Mouse (Mus musculus): Measurements from ENCODE around the gene Pcsk6. TPM values are rescaled to one million over a fixed set of nuclear protein-coding genes. Genes with fewer than 3 reads are reported as not detected.

The Pcsk6 gene
- total and polyA plus RNA-seq, 3 experiments: 0.05 TPM; not detected in 2

DNA sequence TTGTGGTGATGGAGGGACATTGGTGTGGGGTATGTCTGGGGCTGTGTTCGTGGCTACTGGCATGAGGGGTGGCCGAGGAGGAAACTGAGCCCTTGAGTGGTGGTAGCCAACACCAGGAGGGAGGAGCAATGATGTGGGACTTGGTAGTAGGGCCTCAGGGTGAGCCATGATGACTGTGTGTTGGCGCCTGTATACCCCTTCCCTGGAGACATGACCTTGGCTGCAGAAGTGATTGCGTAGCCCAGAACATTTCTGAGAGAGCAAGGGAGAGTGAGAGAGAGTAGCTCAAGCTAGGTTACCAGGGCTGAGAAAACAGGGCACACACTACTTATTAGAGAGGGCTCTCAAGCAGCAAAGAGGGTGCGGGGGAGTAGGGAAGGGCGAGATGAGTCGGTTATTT is 30.3 kb downstream of the Pcsk6 start:
- Histone ChIP-seq H3K4me3 (ENCODE audit: low read depth, low read length) (no peak overlapping the region), H3K36me3 (replicated peaks) (no peaks in the 10 kb centered on the region), H3K27me3 (ENCODE audit: insufficient read depth, low read length) (no peaks in the 10 kb centered on the region), H3K4me1 (ENCODE audit: insufficient read depth, low read depth, low read length) (no peaks in the 10 kb centered on the region), H3K9me3 (replicated peaks) (no peaks in the 10 kb centered on the region)
- TF ChIP-seq TAL1 (conservative IDR thresholded peaks at IDR 0.05; ENCODE audit: low read depth, low read length) (no peak), GATA2 (IDR thresholded peaks at IDR 0.05; ENCODE audit: borderline replicate concordance, low read depth, low read length) (no peak), POLR2AphosphoS5 (IDR thresholded peaks at IDR 0.05; ENCODE audit: insufficient replicate concordance, low read depth, low read length) (no peak), CTCF (IDR thresholded peaks at IDR 0.05; ENCODE audit: low read depth, low read length) (no peak), GATA1 (IDR thresholded peaks at IDR 0.05; ENCODE audit: borderline replicate concordance, low read length) (no peak)
- ATAC-seq (ENCODE audit: extremely low read depth, insufficient number of reproducible peaks, low FRiP score, poor library complexity, severe bottlenecking) (no peak), DNase-seq (ENCODE audit: low spot score) (no peak)

DNA sequence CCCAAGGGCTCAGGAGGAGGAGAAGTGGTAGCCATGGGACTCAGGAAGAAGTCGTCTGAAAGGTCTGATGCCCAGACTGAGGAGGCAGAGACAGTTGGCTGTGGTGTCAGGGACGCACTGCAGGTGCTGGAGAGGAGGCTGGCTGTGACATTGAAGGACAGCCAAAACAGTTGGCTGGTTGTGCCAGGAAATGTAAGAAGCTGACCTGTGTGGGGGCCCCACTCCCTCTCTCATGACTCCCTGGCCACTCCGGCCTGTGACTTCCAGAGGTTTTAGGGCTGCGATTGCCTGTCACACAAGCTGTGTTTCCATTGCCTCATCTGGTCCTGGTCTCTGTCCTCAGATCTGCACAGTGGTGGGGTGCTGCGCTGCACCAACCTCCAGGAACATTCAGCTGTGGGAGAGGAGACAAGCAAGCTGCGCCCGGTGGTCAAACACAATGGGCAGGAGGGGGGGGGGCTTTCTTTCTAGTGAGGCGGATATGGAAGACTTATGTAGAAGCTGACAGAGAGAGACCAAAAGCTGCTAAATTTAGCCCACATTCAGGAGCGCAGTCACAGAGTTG is 30.8 kb downstream of the Pcsk6 start:
- Histone ChIP-seq H3K36me3 (replicated peaks) (no peaks in the 10 kb centered on the region), H3K4me1 (ENCODE audit: insufficient read depth, low read depth, low read length) (no peaks in the 10 kb centered on the region), H3K9me3 (replicated peaks) (no peaks in the 10 kb centered on the region), H3K27me3 (ENCODE audit: insufficient read depth, low read length) (no peaks in the 10 kb centered on the region), H3K4me3 (ENCODE audit: low read depth, low read length) (no peak overlapping the region)
- DNase-seq (ENCODE audit: low spot score) (no peak), ATAC-seq (ENCODE audit: extremely low read depth, insufficient number of reproducible peaks, low FRiP score, poor library complexity, severe bottlenecking) (no peak)
- no peak for TF ChIP-seq GATA2 (IDR thresholded peaks at IDR 0.05; ENCODE audit: borderline replicate concordance, low read depth, low read length)

DNA sequence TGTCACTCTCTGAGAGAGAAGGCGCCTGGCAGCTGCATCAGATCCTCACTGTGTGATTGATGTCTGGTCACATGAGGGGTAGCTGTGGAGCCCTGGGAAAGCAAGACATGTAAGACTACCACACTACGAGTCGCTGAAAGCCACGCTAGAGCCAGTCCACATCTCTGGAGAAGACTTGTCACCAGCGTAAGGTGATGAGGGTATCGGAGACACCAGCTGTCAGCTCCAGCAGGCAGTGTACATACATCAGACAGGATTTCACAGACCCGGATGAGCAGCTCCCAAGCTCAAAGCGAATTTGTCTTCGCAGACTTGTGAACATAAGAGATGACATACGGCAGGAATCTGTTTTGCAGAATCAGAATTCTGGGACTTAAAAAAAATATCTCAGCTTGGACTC is 32.0 kb downstream of the Pcsk6 start:
- H3K36me3 ChIP-seq (replicated peaks): no peaks in the 10 kb centered on the region
- ATAC-seq (ENCODE audit: extremely low read depth, insufficient number of reproducible peaks, low FRiP score, poor library complexity, severe bottlenecking) (no peak), DNase-seq (ENCODE audit: low spot score) (no peak)
- no peaks in the 10 kb centered on the region for H3K9me3 ChIP-seq (replicated peaks)
- H3K4me1 ChIP-seq (ENCODE audit: insufficient read depth, low read depth, low read length): no peaks in the 10 kb centered on the region
- TF ChIP-seq GATA2 (IDR thresholded peaks at IDR 0.05; ENCODE audit: borderline replicate concordance, low read depth, low read length): no peak
- no peak for TF ChIP-seq GATA1 (IDR thresholded peaks at IDR 0.05; ENCODE audit: borderline replicate concordance, low read length)
- no peak for TF ChIP-seq TAL1 (conservative IDR thresholded peaks at IDR 0.05; ENCODE audit: low read depth, low read length)
- no peak for TF ChIP-seq POLR2AphosphoS5 (IDR thresholded peaks at IDR 0.05; ENCODE audit: insufficient replicate concordance, low read depth, low read length)
- TF ChIP-seq CTCF (IDR thresholded peaks at IDR 0.05; ENCODE audit: low read depth, low read length): no peak
- no peaks in the 10 kb centered on the region for H3K27me3 ChIP-seq (ENCODE audit: insufficient read depth, low read length)
- no peak overlapping the region for H3K4me3 ChIP-seq (ENCODE audit: low read depth, low read length)

DNA sequence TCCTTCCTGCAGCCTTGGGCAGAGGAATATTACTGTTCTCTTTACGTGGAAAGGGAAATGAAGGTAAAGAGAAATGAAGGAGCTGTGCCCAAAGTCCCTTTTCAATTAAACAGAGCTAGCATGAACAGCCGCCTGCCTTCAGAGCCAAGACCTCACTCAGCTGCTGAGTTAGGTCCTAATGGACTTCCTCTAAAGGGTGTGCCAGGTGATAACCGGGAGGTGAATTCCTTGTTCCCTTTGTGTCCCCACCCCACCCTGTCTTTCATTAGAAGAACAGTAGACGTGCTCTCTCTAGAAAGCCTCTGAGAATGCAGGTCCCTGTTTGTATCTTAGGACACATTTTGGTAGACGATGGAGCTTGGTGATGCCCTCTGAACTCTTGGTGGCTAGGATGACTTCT is 33.7 kb downstream of the Pcsk6 start:
- Histone ChIP-seq H3K27me3 (ENCODE audit: insufficient read depth, low read length) (no peaks in the 10 kb centered on the region), H3K9me3 (replicated peaks) (no peaks in the 10 kb centered on the region), H3K36me3 (replicated peaks) (no peaks in the 10 kb centered on the region), H3K4me3 (ENCODE audit: low read depth, low read length) (no peak overlapping the region), H3K4me1 (ENCODE audit: insufficient read depth, low read depth, low read length) (no peaks in the 10 kb centered on the region)
- no peak for ATAC-seq (ENCODE audit: extremely low read depth, insufficient number of reproducible peaks, low FRiP score, poor library complexity, severe bottlenecking)
- TF ChIP-seq POLR2AphosphoS5 (IDR thresholded peaks at IDR 0.05; ENCODE audit: insufficient replicate concordance, low read depth, low read length): no peak
- no peak for TF ChIP-seq GATA2 (IDR thresholded peaks at IDR 0.05; ENCODE audit: borderline replicate concordance, low read depth, low read length)
- no peak for TF ChIP-seq CTCF (IDR thresholded peaks at IDR 0.05; ENCODE audit: low read depth, low read length)
- TF ChIP-seq GATA1 (IDR thresholded peaks at IDR 0.05; ENCODE audit: borderline replicate concordance, low read length): no peak
- no peak for TF ChIP-seq TAL1 (conservative IDR thresholded peaks at IDR 0.05; ENCODE audit: low read depth, low read length)
- no peak for DNase-seq (ENCODE audit: low spot score)

DNA sequence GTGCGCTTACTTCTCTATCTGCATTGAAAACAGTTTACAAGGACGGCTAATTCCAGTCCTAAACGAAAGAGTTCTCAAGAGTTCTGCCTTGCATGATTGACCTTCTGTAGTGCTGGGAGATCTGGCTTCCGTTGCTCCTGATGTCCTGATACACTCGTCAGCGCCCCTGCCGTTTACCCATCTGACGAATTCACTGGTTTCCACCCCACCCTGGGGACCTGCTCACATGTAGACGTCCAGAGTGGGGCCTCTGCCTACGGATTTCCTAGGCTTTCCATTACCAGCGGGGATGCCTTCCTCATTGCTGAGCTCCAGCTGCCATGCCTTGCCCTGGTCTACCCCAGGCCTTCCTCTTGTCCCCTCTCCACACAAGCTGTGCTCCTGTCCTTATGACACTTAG is 39.7 kb downstream of the Pcsk6 start:
- TF ChIP-seq GATA2 (IDR thresholded peaks at IDR 0.05; ENCODE audit: borderline replicate concordance, low read depth, low read length) (no peak), CTCF (IDR thresholded peaks at IDR 0.05; ENCODE audit: low read depth, low read length) (no peak), TAL1 (conservative IDR thresholded peaks at IDR 0.05; ENCODE audit: low read depth, low read length) (no peak), GATA1 (IDR thresholded peaks at IDR 0.05; ENCODE audit: borderline replicate concordance, low read length) (no peak), POLR2AphosphoS5 (IDR thresholded peaks at IDR 0.05; ENCODE audit: insufficient replicate concordance, low read depth, low read length) (no peak)
- H3K27me3 ChIP-seq (ENCODE audit: insufficient read depth, low read length): no peaks in the 10 kb centered on the region
- no peak for ATAC-seq (ENCODE audit: extremely low read depth, insufficient number of reproducible peaks, low FRiP score, poor library complexity, severe bottlenecking)
- DNase-seq (ENCODE audit: low spot score): no peak
- no peak overlapping the region for H3K4me3 ChIP-seq (ENCODE audit: low read depth, low read length)
- no peaks in the 10 kb centered on the region for H3K9me3 ChIP-seq (replicated peaks)
- H3K4me1 ChIP-seq (ENCODE audit: insufficient read depth, low read depth, low read length): no peaks in the 10 kb centered on the region
- H3K36me3 ChIP-seq (replicated peaks): no peaks in the 10 kb centered on the region

DNA sequence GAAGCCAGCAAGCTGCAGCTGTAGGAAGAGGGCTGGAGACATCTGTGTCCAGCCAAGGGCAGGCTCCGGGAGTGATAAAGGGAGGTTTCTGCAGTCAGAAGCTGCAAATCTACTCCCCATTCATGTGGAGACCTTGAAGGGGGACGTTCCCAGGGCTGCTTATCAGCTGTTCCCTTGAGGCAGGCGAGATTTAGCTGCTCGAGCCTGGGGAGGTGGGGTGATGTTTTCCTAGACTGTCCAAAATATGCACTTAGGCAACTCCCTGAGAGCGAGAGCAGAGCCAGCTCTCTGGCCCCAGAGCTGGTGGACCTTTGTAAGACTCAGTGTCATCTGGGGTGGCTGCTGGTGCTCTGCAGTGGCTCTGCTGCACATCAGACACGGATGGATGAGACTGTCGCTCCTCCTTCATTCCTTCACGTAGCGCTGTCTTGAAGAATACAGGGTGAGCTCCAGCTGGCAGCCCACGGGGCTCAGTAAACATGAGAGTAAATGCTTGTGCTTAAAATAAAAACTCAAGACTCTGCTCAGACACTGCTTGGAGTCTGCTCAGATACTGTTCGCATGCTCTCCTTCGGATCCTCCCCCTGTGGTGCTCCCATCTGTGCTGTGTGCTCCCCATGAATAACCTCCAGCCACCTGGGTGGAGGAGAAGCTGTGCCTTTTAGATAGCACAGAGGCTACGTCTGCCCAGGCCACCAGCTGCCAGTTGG is 41.1 kb downstream of the Pcsk6 start:
- H3K36me3 ChIP-seq (replicated peaks): no peaks in the 10 kb centered on the region
- no peaks in the 10 kb centered on the region for H3K4me1 ChIP-seq (ENCODE audit: insufficient read depth, low read depth, low read length)
- no peak overlapping the region for H3K4me3 ChIP-seq (ENCODE audit: low read depth, low read length)
- H3K27me3 ChIP-seq (ENCODE audit: insufficient read depth, low read length): no peaks in the 10 kb centered on the region
- DNase-seq (ENCODE audit: low spot score) (no peak), ATAC-seq (ENCODE audit: extremely low read depth, insufficient number of reproducible peaks, low FRiP score, poor library complexity, severe bottlenecking) (no peak)
- no peak for TF ChIP-seq GATA1 (IDR thresholded peaks at IDR 0.05; ENCODE audit: borderline replicate concordance, low read length)
- no peak for TF ChIP-seq POLR2AphosphoS5 (IDR thresholded peaks at IDR 0.05; ENCODE audit: insufficient replicate concordance, low read depth, low read length)
- TF ChIP-seq TAL1 (conservative IDR thresholded peaks at IDR 0.05; ENCODE audit: low read depth, low read length): no peak
- no peak for TF ChIP-seq CTCF (IDR thresholded peaks at IDR 0.05; ENCODE audit: low read depth, low read length)
- TF ChIP-seq GATA2 (IDR thresholded peaks at IDR 0.05; ENCODE audit: borderline replicate concordance, low read depth, low read length): no peak
- no peaks in the 10 kb centered on the region for H3K9me3 ChIP-seq (replicated peaks)
